Mouse (Mus musculus) neutrophil, adult 83 days (primary cell): ENCODE results near the gene Bcl2l10. TPM values are rescaled to one million over a fixed set of nuclear protein-coding genes. Genes with fewer than 3 reads are reported as not detected.

Experiments used
- total RNA-seq, 2 experiments: library from RNA; stranded (reverse); gene quantifications; one replicate each; pipeline ENCODE4 v1.2.4; 2023

Gene Bcl2l10
- not detected for total RNA-seq

GRCm38 (mm10) chr9:75347458-75347857 lies at the start of gene Bcl2l10:
Gene Bcl2l10, plus strand, starts transcription at chr9:75347758.

GRCm38 (mm10) chr9:75306126-75306898 lies 41.2 kb upstream of the Bcl2l10 start, which contains the start of gene Gnb5:
Gene Gnb5, plus strand, starts transcription at chr9:75306288.

Other genes starting within 250 kb of the Bcl2l10 start
- under 1 TPM in 1 of 2 experiments, not detected in 1; 0.09 TPM for gene Myo5c, start 115.7 kb upstream of the Bcl2l10 start, total RNA-seq
- gene Gnb5, start 41.5 kb upstream of the Bcl2l10 start, total RNA-seq, result 1 to 10 TPM in 1 of 2 experiments, under 1 TPM in 1; 0.59 to 1.3 TPM
- gene Mapk6, start 62.2 kb downstream of the Bcl2l10 start, total RNA-seq, result 10 to 100 TPM; 46.0 to 49.1 TPM
- 10 to 100 TPM; 12.9 to 13.0 TPM for gene Leo1, start 93.8 kb downstream of the Bcl2l10 start, total RNA-seq
- gene Tmod3, start 211.9 kb downstream of the Bcl2l10 start, total RNA-seq, result 10 to 100 TPM; 83.1 to 93.6 TPM